Mouse (Mus musculus) spleen, adult 2 months (tissue): ENCODE measurements at regions not wholly inside any gene's neighbourhood (a gene's known extent, or its start where the extent isn't known, plus 50 kb on each side); places are given as distances from the start of the nearest gene placed in this dataset.

Source experiments
- CTCF ChIP-seq: fragments of 200-500 bp; IDR thresholded peaks from 2 replicates; pipeline ENCODE4 v1.5.1; 2011; ENCODE audit warnings: mild to moderate bottlenecking, inconsistent platforms; ENCODE audit not compliant: insufficient read depth, insufficient read length, insufficient replicate concordance; ENCODE audit errors: extremely low read depth
- POLR2A ChIP-seq: fragments of 200-500 bp; IDR thresholded peaks from 2 replicates; pipeline ENCODE4 v1.6.1; 2011; ENCODE audit warnings: low read depth, low read length, inconsistent platforms

- TF ChIP-seq CTCF (no peak), POLR2A (no peak)
These were observed 79.9 kb upstream of the Tpm1 start for GRCm38 (mm10) chr9:67129095-67129494.
